In genomic region chr17:63807590-63808228, GRCm38 (mm10) we compare ENCODE assay signal across 16 mouse cellular contexts. TPM values are rescaled to one million over a fixed set of nuclear protein-coding genes. Genes with fewer than 3 reads are reported as not detected.
A peak's percentile ranks its signal among the peaks of the same experiment; 100 is the strongest.
DNase-seq lines count a peak whose midpoint lies in the region; ATAC-seq lines count a peak whose summit lies in the region.
"Had no signal": no experiment of that assay in that cellular context is flagged by ENCODE, and none has a peak within 500 bp of the region (broad histone marks: within the 10 kb centered on the region; RNA-seq: fewer than 3 reads in every experiment).

No protein-coding gene starts in this region.

- ATAC-seq in neural tube, embryonic 11.5 days (ENCODE audit: insufficient read depth, low FRiP score, low TSS enrichment) = peak; percentile 80
- ATAC-seq in neural tube, embryonic 15.5 days (ENCODE audit: low FRiP score) = no peak
- ATAC-seq in hindbrain, embryonic 12.5 days (ENCODE audit: low FRiP score) = peak; percentile 80
- peak; percentile 85 for ATAC-seq in midbrain, embryonic 13.5 days
- ATAC-seq: liver, embryonic 12.5 days had no signal

- H3K27ac ChIP-seq in neural tube, embryonic 11.5 days (ENCODE audit: low read depth, low read length) = no peak overlapping the region
- no peak overlapping the region for H3K27ac ChIP-seq in neural tube, embryonic 15.5 days (replicated peaks)
- no peak overlapping the region for H3K27ac ChIP-seq in hindbrain, embryonic 12.5 days
- H3K27ac ChIP-seq in midbrain, embryonic 13.5 days = no peak overlapping the region; the same call in 1 of the 2 replicates
- H3K27ac ChIP-seq: heart, embryonic 15.5 days; liver, embryonic 12.5 days had no signal

- H3K9me3 ChIP-seq in neural tube, embryonic 11.5 days (ENCODE audit: control insufficient read depth, low read length) = no peaks in the 10 kb centered on the region
- H3K9me3 ChIP-seq in neural tube, embryonic 15.5 days (replicated peaks) = no peaks in the 10 kb centered on the region
- H3K9me3 ChIP-seq in hindbrain, embryonic 12.5 days (replicated peaks) = no peaks in the 10 kb centered on the region
- H3K9me3 ChIP-seq in midbrain, embryonic 13.5 days = no peaks in the 10 kb centered on the region
- H3K9me3 ChIP-seq: heart, embryonic 15.5 days; liver, embryonic 12.5 days had no signal

- H3K4me3 ChIP-seq in neural tube, embryonic 11.5 days (ENCODE audit: low read depth, low read length) = no peak overlapping the region
- no peak overlapping the region for H3K4me3 ChIP-seq in neural tube, embryonic 15.5 days (replicated peaks)
- H3K4me3 ChIP-seq in hindbrain, embryonic 12.5 days = no peak overlapping the region
- H3K4me3 ChIP-seq in midbrain, embryonic 13.5 days (replicated peaks) = no peak overlapping the region
- H3K4me3 ChIP-seq: heart, embryonic 15.5 days; liver, embryonic 12.5 days had no signal

- DNase-seq in neural tube, embryonic 11.5 days (ENCODE audit: low spot score) = peak; percentile 11
- DNase-seq in spleen, postnatal 14 days (ENCODE audit: low spot score in 2 of 2) = no peak
- DNase-seq in adrenal gland, postnatal 10 days = no peak
- DNase-seq in adrenal gland, adult 18-20 months (ENCODE audit: low spot score in 2 of 2) = no peak
- DNase-seq in natural killer cell, adult 2 months (ENCODE audit: low spot score in 2 of 2) = no peak
- DNase-seq: adrenal gland, postnatal 14 days; cerebellum, postnatal 25 days; gastrocnemius, postnatal 36 days; layer of hippocampus, adult 9-11 months; left cerebral cortex, postnatal 4 days had no signal

- no peak overlapping the region for H3K9ac ChIP-seq in neural tube, embryonic 11.5 days (ENCODE audit: low read length)
- no peak overlapping the region for H3K9ac ChIP-seq in neural tube, embryonic 15.5 days (replicated peaks)
- no peak overlapping the region for H3K9ac ChIP-seq in hindbrain, embryonic 12.5 days
- H3K9ac ChIP-seq in midbrain, embryonic 13.5 days (replicated peaks) = no peak overlapping the region
- H3K9ac ChIP-seq: heart, embryonic 15.5 days; liver, embryonic 12.5 days had no signal

- H3K27me3 ChIP-seq in neural tube, embryonic 11.5 days (ENCODE audit: control insufficient read depth, insufficient read depth, low read length) = no peaks in the 10 kb centered on the region
- no peaks in the 10 kb centered on the region for H3K27me3 ChIP-seq in neural tube, embryonic 15.5 days (replicated peaks)
- H3K27me3 ChIP-seq in hindbrain, embryonic 12.5 days = no peaks in the 10 kb centered on the region
- no peaks in the 10 kb centered on the region for H3K27me3 ChIP-seq in midbrain, embryonic 13.5 days
- H3K27me3 ChIP-seq: heart, embryonic 15.5 days; liver, embryonic 12.5 days had no signal

- peaks cover 2% of the 10 kb centered on the region; the same call in 1 of the 2 replicates for H3K4me1 ChIP-seq in neural tube, embryonic 11.5 days (ENCODE audit: control insufficient read depth, insufficient read depth, low read length)
- H3K4me1 ChIP-seq in neural tube, embryonic 15.5 days = peaks cover 9% of the 10 kb centered on the region
- H3K4me1 ChIP-seq in hindbrain, embryonic 12.5 days = peaks cover 2% of the 10 kb centered on the region; the same call in 1 of the 2 replicates
- peaks cover 24% of the 10 kb centered on the region for H3K4me1 ChIP-seq in midbrain, embryonic 13.5 days (replicated peaks)
- H3K4me1 ChIP-seq: liver, embryonic 12.5 days had no signal

- no peak overlapping the region for H3K4me2 ChIP-seq in neural tube, embryonic 11.5 days (ENCODE audit: low read depth)
- no peak overlapping the region for H3K4me2 ChIP-seq in neural tube, embryonic 15.5 days
- no peak overlapping the region for H3K4me2 ChIP-seq in hindbrain, embryonic 12.5 days (replicated peaks)
- H3K4me2 ChIP-seq in midbrain, embryonic 13.5 days (replicated peaks) = no peak overlapping the region
- H3K4me2 ChIP-seq: heart, embryonic 15.5 days; liver, embryonic 12.5 days had no signal

- WGBS in neural tube, embryonic 11.5 days = 47% methylated on average over 9 of the region's 9 CpGs
- WGBS in neural tube, embryonic 15.5 days = 34% methylated on average over 9 of the region's 9 CpGs
- 39% methylated on average over 9 of the region's 9 CpGs for WGBS in hindbrain, embryonic 12.5 days
- 24% methylated on average over 9 of the region's 9 CpGs for WGBS in midbrain, embryonic 13.5 days

- H3K36me3 ChIP-seq in neural tube, embryonic 11.5 days (ENCODE audit: control insufficient read depth, insufficient read depth, low read length) = no peaks in the 10 kb centered on the region
- no peaks in the 10 kb centered on the region for H3K36me3 ChIP-seq in neural tube, embryonic 15.5 days
- H3K36me3 ChIP-seq in hindbrain, embryonic 12.5 days = no peaks in the 10 kb centered on the region
- H3K36me3 ChIP-seq in midbrain, embryonic 13.5 days = no peaks in the 10 kb centered on the region
- H3K36me3 ChIP-seq: heart, embryonic 15.5 days; liver, embryonic 12.5 days had no signal

RNA-seq across cellular contexts. Expression of gene Fer, which starts 55.2 kb away (rescaled TPM):
- 34.7 and 36.0 TPM in 2 replicates for polyA plus RNA-seq in neural tube, embryonic 11.5 days (2014; fragmentation: Nextera tagmentation; extraction: Ambion mirVana)
- 30.0 and 31.5 TPM in 2 replicates for polyA plus RNA-seq in neural tube, embryonic 15.5 days (2015; fragmentation: Nextera tagmentation; extraction: Ambion mirVana)
- 33.1 and 39.9 TPM in 2 replicates for polyA plus RNA-seq in hindbrain, embryonic 12.5 days (2016; fragmentation: Nextera tagmentation; extraction: Ambion mirVana)
- 32.3 and 35.4 TPM in 2 replicates for polyA plus RNA-seq in midbrain, embryonic 13.5 days (2015; fragmentation: Nextera tagmentation; extraction: Ambion mirVana)
- total RNA-seq in adrenal gland, postnatal 10 days (2021) = 10 to 100 TPM; 16.8 to 22.0 TPM
- 10 to 100 TPM; 16.4 TPM for total RNA-seq in adrenal gland, adult 18-20 months (2021)

RNA-seq across cellular contexts. Expression of gene A930002H24Rik, which starts 55.9 kb away (rescaled TPM):
- polyA plus RNA-seq in neural tube, embryonic 11.5 days (2014; fragmentation: Nextera tagmentation; extraction: Ambion mirVana) = 1.7 and 2.5 TPM in 2 replicates
- polyA plus RNA-seq in neural tube, embryonic 15.5 days (2015; fragmentation: Nextera tagmentation; extraction: Ambion mirVana) = 2.9 and 3.6 TPM in 2 replicates
- polyA plus RNA-seq in hindbrain, embryonic 12.5 days (2016; fragmentation: Nextera tagmentation; extraction: Ambion mirVana) = 2.3 and 2.8 TPM in 2 replicates
- 1.8 and 2.6 TPM in 2 replicates for polyA plus RNA-seq in midbrain, embryonic 13.5 days (2015; fragmentation: Nextera tagmentation; extraction: Ambion mirVana)
- total RNA-seq in adrenal gland, postnatal 10 days (2021) = 1 to 10 TPM; 1.2 to 1.8 TPM
- 1 to 10 TPM in 1 of 2 experiments, not detected in 1; 1.2 TPM for total RNA-seq in adrenal gland, adult 18-20 months (2021)
- total RNA-seq: gastrocnemius, postnatal 36 days; megakaryocyte-erythroid progenitor cell, adult 5-6 weeks had no signal
